Mouse (Mus musculus): ENCODE data around the gene Cdk11b. TPM values are rescaled to one million over a fixed set of nuclear protein-coding genes. Genes with fewer than 3 reads are reported as not detected.

The Cdk11b gene
- total RNA-seq, 2 experiments from 2014 or later: 56.8 to 62.0 TPM

Other genes starting within 250 kb of the Cdk11b start
- gene Gabrd, start 226.7 kb upstream of the Cdk11b start, total RNA-seq (2021): under 1 TPM in 1 of 2 experiments, not detected in 1; 0.16 TPM
- gene Cfap74, start 215.7 kb upstream of the Cdk11b start, total RNA-seq (2021): 1 to 10 TPM in 1 of 2 experiments, under 1 TPM in 1; 0.63 to 1.6 TPM
- 1 to 10 TPM; 5.9 to 7.5 TPM for gene Tmem52, start 155.7 kb upstream of the Cdk11b start, total RNA-seq (2021)
- gene Gnb1, start 133.5 kb upstream of the Cdk11b start, total RNA-seq (2021): 100 to 1,000 TPM; 436 to 441 TPM
- 100 to 1,000 TPM; 160 to 313 TPM for gene Nadk, start 62.5 kb upstream of the Cdk11b start, total RNA-seq (2021)
- 10 to 100 TPM; 28.6 to 35.7 TPM for gene Slc35e2, start 23.4 kb upstream of the Cdk11b start, total RNA-seq (2021)
- gene Gm10563, start 20.6 kb downstream of the Cdk11b start, total RNA-seq (2021): not detected
- 10 to 100 TPM in 1 of 2 experiments, 1 to 10 TPM in 1; 5.6 to 12.8 TPM for gene Mmp23, start 28.5 kb downstream of the Cdk11b start, total RNA-seq (2021)
- 10 to 100 TPM; 57.1 to 59.7 TPM for gene Mib2, start 44.3 kb downstream of the Cdk11b start, total RNA-seq (2021)
- gene Fndc10, start 69.5 kb downstream of the Cdk11b start, total RNA-seq (2021): 10 to 100 TPM; 31.5 to 48.1 TPM
- gene Ssu72, start 79.9 kb downstream of the Cdk11b start, total RNA-seq (2021): 100 to 1,000 TPM in 1 of 2 experiments, 10 to 100 TPM in 1; 92.0 to 105 TPM
- gene Tmem240, start 109.9 kb downstream of the Cdk11b start, total RNA-seq (2021): under 1 TPM; 0.48 to 0.89 TPM
- gene Atad3a, start 136.2 kb downstream of the Cdk11b start, total RNA-seq (2021): 10 to 100 TPM; 96.2 to 99.8 TPM
- 10 to 100 TPM in 1 of 2 experiments, 1 to 10 TPM in 1; 3.8 to 12.3 TPM for gene Vwa1, start 149.8 kb downstream of the Cdk11b start, total RNA-seq (2021)
- gene Tmem88b, start 161.0 kb downstream of the Cdk11b start, total RNA-seq (2021): under 1 TPM; 0.56 to 0.70 TPM
- not detected for gene Ankrd65, start 165.6 kb downstream of the Cdk11b start, total RNA-seq (2021)
- 100 to 1,000 TPM; 143 to 148 TPM for gene Mrpl20, start 178.0 kb downstream of the Cdk11b start, total RNA-seq (2021)
- 100 to 1,000 TPM; 112 to 146 TPM for gene Ccnl2, start 187.6 kb downstream of the Cdk11b start, total RNA-seq (2021)
- gene Aurkaip1, start 206.4 kb downstream of the Cdk11b start, total RNA-seq (2021): 100 to 1,000 TPM; 142 to 164 TPM
- gene Mxra8, start 214.8 kb downstream of the Cdk11b start, total RNA-seq (2021): 10 to 100 TPM; 40.0 to 43.1 TPM
- 10 to 100 TPM; 62.3 to 87.0 TPM for gene Dvl1, start 222.5 kb downstream of the Cdk11b start, total RNA-seq (2021)
- under 1 TPM; 0.27 to 0.42 TPM for gene Tas1r3, start 238.5 kb downstream of the Cdk11b start, total RNA-seq (2021)
- 10 to 100 TPM; 16.9 to 17.5 TPM for gene Cptp, start 244.6 kb downstream of the Cdk11b start, total RNA-seq (2021)
- 10 to 100 TPM; 26.4 to 29.7 TPM for gene Ints11, start 244.7 kb downstream of the Cdk11b start, total RNA-seq (2021)

Data from adrenal gland, adult 18-20 months (tissue).